Mouse (Mus musculus) monocyte, adult 59 days (primary cell): ENCODE measurements around the gene Ak6. TPM values are rescaled to one million over a fixed set of nuclear protein-coding genes. Genes with fewer than 3 reads are reported as not detected.

Source experiments
- total RNA-seq, 2 experiments: library from RNA; stranded (reverse); gene quantifications; one replicate each; pipeline ENCODE4 v1.2.4; 2023

Gene Ak6
- total RNA-seq = 10 to 100 TPM; 57.4 to 71.9 TPM

DNA sequence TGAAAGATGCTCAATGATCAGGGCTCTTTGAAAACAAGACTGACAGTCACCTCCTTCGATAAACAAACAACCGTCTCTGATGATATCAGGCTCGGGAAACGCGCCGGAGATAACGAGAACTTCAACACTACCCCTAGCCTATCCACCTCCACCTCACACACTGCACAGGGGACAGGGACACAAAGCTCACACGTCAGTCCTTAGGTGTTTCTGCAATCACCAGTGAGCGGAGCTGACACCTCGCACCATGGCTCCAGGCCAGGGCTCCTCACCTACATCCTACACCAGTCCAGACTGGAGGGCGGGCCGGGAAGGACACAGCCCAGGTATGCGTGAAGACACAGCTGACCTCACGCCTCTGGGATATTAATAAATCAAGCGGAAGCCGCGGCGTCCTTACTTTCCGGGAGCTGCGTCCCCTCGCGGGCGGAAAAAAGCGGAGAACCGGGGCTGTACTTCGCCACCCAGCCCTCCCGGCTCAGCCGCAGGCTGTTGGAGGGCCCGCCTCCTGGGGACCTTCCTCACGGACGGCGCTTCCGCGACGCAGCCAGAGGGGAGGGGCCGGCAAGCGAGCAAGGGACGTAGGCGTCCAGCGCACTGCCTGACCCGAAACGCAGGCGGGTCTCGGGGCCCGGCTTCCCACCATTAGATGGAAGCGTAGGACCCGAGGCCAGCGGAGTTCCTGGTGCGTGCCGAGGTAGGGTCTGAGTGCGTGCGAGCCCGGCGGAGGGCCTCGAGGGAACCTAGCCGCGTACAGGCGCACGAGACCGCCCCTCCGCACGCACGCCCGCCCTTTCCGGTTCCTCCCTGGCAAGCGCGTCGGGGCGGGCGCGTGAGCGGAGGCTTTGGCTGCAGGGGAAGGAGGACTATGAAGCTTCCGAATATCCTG lies at the start of gene Ak6, which contains the start of gene Rad17:
Gene Ak6, plus strand, starts transcription at position 430 of the 889 bp plus-strand sequence.
Gene Rad17, minus strand, starts transcription at position 502 of the 889 bp plus-strand sequence.

DNA sequence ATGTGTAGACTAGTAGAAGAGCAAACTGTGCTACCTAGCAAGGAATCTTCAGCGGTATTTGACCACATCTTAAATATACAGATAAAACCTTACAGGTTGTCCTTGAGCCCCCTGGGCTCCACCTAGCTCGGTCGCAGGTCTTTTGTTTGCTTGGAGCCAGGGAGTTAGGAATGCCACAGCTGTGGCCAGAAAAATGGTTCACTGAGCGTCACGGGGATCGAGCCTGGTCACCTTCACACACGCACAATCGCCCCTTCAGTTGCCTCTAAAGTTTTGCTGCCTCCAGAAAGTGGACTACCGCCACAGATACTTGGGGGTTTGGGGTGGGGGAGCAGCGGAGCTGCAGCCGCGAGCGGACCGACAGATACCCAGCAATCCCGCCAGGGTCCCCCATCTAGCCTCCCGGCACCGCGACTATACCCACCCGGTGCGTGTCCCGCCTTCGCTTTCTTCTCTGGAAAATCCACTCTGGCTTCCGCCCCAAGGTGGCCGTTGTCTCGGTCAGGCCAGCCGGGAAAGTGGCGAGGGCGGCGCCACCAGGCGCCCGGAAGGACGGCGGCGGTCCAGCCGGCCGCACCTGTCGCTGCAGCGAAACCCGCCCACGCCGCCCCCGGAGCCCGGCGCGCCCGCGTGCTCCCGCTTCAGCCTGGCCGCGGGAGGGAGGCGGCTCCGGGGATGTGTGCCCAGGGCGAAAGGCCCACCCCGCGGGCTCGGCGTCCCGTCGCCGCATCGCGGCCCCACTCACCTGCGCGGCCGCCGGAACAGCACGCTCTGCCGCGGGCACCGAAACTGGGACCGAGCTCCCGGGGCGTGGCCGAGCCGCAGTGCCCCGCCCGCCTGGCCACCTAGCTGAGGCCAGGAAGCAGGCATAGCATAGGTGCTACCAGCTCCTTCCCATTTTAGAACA lies 34.3 kb upstream of the Ak6 start, which contains the start of gene Marveld2:
Gene Marveld2, minus strand, starts transcription at position 791 of the 907 bp plus-strand sequence.

DNA sequence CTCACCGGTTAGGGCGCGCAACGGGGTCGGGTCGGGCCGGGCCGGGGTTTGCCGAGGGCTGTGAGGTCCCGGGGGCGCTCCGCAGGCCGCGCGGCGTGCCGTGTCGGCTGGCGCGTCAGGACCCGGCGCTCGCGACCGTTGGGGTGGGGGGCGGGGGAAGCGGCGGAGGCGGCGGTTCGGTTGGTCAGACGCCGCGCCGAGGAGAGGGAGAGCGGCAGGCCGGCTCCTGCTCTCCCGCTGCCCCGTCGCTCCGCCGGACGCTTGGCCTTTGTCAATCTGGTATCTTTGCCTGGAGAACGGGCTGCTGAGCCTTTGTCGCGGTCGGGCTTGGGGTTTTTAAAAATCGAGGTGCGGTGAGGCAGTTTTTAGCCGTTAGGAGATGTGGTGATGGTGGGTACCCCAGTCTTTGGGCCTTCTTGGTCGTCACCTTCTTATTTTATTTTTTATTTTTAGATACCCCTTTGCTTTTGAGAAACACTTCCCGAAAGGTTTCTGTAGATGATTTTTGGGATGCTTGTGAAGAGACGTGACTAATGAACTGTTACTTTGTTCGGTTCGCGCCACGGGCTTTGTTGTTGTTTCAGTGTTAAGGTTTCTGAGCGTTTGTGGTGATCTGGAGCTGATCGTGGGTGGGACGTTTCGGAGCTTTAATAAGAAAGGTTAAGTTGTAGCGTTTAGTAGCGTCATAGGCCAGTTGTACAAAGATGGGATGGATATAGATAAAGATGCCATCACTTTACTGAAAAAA lies 834 bp downstream of the Ak6 start, which contains the start of gene Taf9:
Gene Taf9, plus strand, starts transcription at position 141 of the 748 bp plus-strand sequence.

DNA sequence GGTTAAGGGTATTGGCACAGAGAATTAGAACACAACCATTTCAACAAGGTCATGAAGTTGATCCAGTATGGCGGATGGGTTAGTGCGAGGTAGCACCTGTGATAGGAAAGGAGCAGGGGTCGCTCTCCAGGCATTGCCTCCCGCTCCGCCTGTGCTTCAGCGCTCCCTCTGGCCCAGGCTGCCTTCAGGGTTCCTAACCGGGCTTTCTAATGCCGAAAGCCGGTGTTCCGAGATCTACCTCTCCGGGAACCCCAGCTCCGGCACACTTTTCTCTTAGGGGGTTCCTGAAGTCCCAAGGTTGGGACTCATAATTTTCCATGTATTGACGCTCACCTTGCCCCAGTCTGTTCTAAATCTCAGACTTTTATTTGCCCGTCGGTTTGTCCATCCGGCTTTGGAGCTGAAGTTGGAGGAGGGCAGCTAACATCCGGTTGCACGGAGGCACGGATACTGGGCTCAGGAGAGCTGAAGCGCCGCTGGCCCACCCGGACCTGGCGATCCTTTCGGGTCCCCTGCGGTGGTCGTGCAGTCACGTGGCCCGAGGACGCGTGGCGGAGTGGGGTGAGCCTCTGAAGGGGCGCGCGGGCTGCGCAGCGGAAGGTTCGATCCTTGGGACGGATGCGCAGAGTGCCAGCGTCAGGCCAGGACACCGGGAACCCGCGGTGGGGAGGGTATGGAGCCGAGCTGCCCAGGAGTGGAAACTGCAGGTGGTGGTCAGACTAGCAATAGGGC lies 18.7 kb downstream of the Ak6 start, which contains the start of gene Ccdc125:
Gene Ccdc125, plus strand, starts transcription at position 427 of the 732 bp plus-strand sequence.

Other genes with a start within 250 kb of the Ak6 start
- 1 to 10 TPM; 5.4 TPM for gene Naip1, start 198.1 kb upstream of the Ak6 start, total RNA-seq
- gene Gtf2h2, start 158.4 kb upstream of the Ak6 start, total RNA-seq = 10 to 100 TPM; 32.0 to 41.2 TPM
- under 1 TPM; 0.39 to 0.91 TPM for gene Ocln, start 98.3 kb upstream of the Ak6 start, total RNA-seq
- 1 to 10 TPM; 1.5 to 2.3 TPM for gene Marveld2, start 34.0 kb upstream of the Ak6 start, total RNA-seq
- gene Rad17, start 72 bp downstream of the Ak6 start, total RNA-seq = 10 to 100 TPM; 19.4 to 19.9 TPM
- gene Taf9, start 600 bp downstream of the Ak6 start, total RNA-seq = 10 to 100 TPM; 17.6 to 19.0 TPM
- gene Ccdc125, start 18.7 kb downstream of the Ak6 start, total RNA-seq = 10 to 100 TPM; 15.7 to 17.2 TPM
- gene Cdk7, start 80.0 kb downstream of the Ak6 start, total RNA-seq = 10 to 100 TPM; 24.7 to 27.3 TPM
- gene Mrps36, start 93.7 kb downstream of the Ak6 start, total RNA-seq = 10 to 100 TPM; 23.2 to 39.1 TPM
- under 1 TPM; 0.39 to 0.43 TPM for gene Cenph, start 124.9 kb downstream of the Ak6 start, total RNA-seq
- gene Ccnb1, start 135.6 kb downstream of the Ak6 start, total RNA-seq = 1 to 10 TPM in 1 of 2 experiments, under 1 TPM in 1; 0.94 to 3.0 TPM
- gene Slc30a5, start 182.4 kb downstream of the Ak6 start, total RNA-seq = 10 to 100 TPM; 39.4 to 46.8 TPM